Mouse (Mus musculus) brain, embryonic 14.5 days (tissue): ENCODE results near the gene Auts2.

Experiments
- CTCF ChIP-seq: fragments of 200-500 bp; IDR thresholded peaks from 2 replicates; pipeline ENCODE4 v1.5.1; 2012; ENCODE audit warnings: inconsistent platforms, mild to moderate bottlenecking, moderate library complexity, borderline replicate concordance; ENCODE audit not compliant: insufficient read depth, insufficient read length; ENCODE audit errors: extremely low read depth
- POLR2A ChIP-seq: fragments of 200-500 bp; IDR thresholded peaks from 2 replicates; pipeline ENCODE4 v1.6.1; 2012; ENCODE audit warnings: mild to moderate bottlenecking, inconsistent platforms, borderline replicate concordance; ENCODE audit not compliant: poor library complexity, insufficient read depth, insufficient read length, severe bottlenecking; ENCODE audit errors: extremely low read depth

DNA sequence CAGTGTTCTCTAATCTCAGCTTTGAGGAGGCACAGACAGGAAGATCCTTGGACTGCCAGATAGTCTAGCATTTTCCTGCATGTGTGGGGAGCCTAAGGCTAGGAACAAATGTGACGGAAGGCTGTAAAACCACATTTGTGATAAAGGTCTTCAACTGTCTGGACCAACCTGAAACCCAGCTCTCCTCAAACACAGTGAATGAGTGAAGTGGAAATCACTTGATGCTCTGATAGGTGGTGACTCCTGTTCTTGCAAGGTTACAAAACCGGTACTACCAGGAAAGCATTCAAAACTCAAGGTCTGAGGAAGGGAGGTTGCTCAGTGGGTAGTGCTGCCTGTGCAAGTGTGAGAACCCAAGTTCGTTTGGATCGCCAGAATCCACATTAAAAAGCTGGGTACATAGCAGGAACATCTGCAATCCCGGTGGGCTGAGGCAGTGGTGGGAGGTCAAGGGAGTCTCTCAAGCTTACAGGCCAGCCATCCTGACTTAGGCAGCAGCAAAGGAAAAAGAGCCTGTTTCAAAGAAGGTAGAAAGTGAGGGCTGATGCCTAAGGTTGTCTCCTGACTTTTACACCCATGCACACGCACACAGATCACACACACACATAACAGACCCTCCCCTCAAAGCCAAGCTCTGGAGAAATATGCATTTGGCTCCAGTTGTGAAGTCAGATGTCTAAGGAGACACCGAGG, 810.4 kb downstream of the Auts2 start:
- no peak for TF ChIP-seq POLR2A
- no peak for TF ChIP-seq CTCF
